Mouse (Mus musculus): ENCODE data around the gene Gpr89. TPM values are rescaled to one million over a fixed set of nuclear protein-coding genes. Genes with fewer than 3 reads are reported as not detected.

The Gpr89 gene
- polyA plus RNA-seq, 1 experiment: 33.6 TPM

DNA sequence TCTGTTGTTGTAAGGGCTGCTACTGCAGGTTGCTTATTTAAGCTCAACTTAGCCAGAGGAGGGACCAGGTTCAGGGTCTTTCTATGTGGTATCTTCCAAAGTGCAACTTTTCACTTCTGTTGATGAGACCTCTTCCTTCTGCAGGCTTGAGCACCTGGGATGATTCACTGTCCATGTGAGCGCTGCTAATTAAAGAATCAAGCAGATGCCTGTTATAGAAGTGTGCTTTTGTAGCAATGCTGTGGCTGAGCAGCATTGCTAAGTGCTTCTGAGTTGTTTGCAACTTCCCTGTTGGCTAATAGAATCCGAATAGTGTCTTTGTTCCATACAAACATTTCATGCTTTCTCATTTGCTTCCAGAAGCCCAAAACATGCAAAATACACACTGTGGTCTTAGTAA, 34.9 kb downstream of the Gpr89 start:
- peaks cover 9% of the 10 kb centered on the region; the same call in 1 of the 2 replicates for H3K36me3 ChIP-seq (ENCODE audit: control insufficient read depth, insufficient read depth, low read length)

DNA sequence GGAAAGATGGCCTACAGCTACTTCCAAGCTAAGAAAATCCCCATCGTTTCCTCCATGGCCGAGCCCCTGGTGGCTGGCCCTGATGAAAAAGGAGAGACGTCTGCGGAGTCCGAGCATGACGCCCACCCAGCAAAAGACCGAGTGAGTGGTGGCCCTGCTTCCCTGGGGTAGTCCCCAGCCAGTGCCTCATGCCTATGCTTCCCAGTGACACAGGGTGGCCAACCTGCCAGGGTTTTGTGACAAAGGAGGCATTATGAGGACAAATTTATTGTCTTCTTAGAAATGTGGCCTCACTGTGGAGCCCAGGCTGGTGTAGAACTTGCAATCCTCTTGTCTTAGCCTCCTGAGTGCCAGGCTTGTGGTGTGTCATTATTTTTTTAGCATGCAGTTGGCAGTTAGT, 36.1 kb downstream of the Gpr89 start:
- no peak for DNase-seq

More for the DNA sequence above, 34.9 kb downstream of the Gpr89 start:
- TF ChIP-seq CTCF (conservative IDR thresholded peaks at IDR 0.05; ENCODE audit: insufficient read depth, insufficient read length, low read depth, low read length) (no peak), POLR2A (IDR thresholded peaks at IDR 0.05; ENCODE audit: low read depth, low read length) (no peak)
- no peak overlapping the region for H3K27ac ChIP-seq (ENCODE audit: insufficient read depth, low read depth, low read length)
- H3K4me3 ChIP-seq (ENCODE audit: insufficient read depth, low read depth, low read length): no peak overlapping the region
- no peaks in the 10 kb centered on the region for H3K27me3 ChIP-seq (replicated peaks; ENCODE audit: control insufficient read depth, insufficient read depth, low read length)
- no peaks in the 10 kb centered on the region; the same call in 1 of the 2 replicates for H3K4me1 ChIP-seq (ENCODE audit: control insufficient read depth, insufficient read depth, low read length)
- WGBS: 94% methylated on average over 2 of the region's 2 CpGs
- no peak for DNase-seq

DNA sequence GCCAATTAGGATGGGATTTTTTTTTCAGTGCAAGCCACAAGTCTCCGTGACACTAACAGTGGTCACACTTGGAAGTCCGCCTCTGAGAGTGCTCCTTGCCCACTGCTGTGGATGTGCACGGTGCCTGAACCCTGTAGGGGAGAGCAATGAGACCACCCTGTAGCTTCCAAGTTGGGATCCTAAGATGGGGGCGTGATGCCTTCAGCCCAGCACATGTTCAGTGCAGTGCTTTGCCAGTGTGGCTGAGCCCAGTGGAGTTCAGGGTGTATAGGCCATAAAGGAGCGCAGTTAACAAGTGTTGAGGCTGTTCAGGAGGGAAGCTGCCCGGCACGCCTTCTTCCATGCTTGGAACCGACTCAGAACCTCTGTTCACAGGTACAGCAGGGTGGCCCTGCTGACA, 36.6 kb downstream of the Gpr89 start:
- WGBS: 85% methylated on average over 8 of the region's 8 CpGs
- Histone ChIP-seq H3K36me3 (ENCODE audit: control insufficient read depth, insufficient read depth, low read length) (peaks cover 9% of the 10 kb centered on the region; the same call in 1 of the 2 replicates), H3K4me1 (ENCODE audit: control insufficient read depth, insufficient read depth, low read length) (no peaks in the 10 kb centered on the region), H3K27me3 (replicated peaks; ENCODE audit: control insufficient read depth, insufficient read depth, low read length) (no peaks in the 10 kb centered on the region), H3K27ac (ENCODE audit: insufficient read depth, low read depth, low read length) (no peak overlapping the region), H3K4me3 (ENCODE audit: insufficient read depth, low read depth, low read length) (no peak overlapping the region)
- TF ChIP-seq CTCF (conservative IDR thresholded peaks at IDR 0.05; ENCODE audit: insufficient read depth, insufficient read length, low read depth, low read length) (no peak), POLR2A (IDR thresholded peaks at IDR 0.05; ENCODE audit: low read depth, low read length) (no peak)
- no peak for DNase-seq

More for the DNA sequence above, 36.1 kb downstream of the Gpr89 start:
- TF ChIP-seq POLR2A (IDR thresholded peaks at IDR 0.05; ENCODE audit: low read depth, low read length): no peak
- TF ChIP-seq CTCF (conservative IDR thresholded peaks at IDR 0.05; ENCODE audit: insufficient read depth, insufficient read length, low read depth, low read length): no peak
- H3K36me3 ChIP-seq (ENCODE audit: control insufficient read depth, insufficient read depth, low read length): peaks cover 9% of the 10 kb centered on the region; the same call in 1 of the 2 replicates
- no peak overlapping the region for H3K27ac ChIP-seq (ENCODE audit: insufficient read depth, low read depth, low read length)
- no peaks in the 10 kb centered on the region for H3K4me1 ChIP-seq (ENCODE audit: control insufficient read depth, insufficient read depth, low read length)
- 90% methylated on average over 7 of the region's 7 CpGs for WGBS
- H3K4me3 ChIP-seq (ENCODE audit: insufficient read depth, low read depth, low read length): no peak overlapping the region
- no peaks in the 10 kb centered on the region for H3K27me3 ChIP-seq (replicated peaks; ENCODE audit: control insufficient read depth, insufficient read depth, low read length)

DNA sequence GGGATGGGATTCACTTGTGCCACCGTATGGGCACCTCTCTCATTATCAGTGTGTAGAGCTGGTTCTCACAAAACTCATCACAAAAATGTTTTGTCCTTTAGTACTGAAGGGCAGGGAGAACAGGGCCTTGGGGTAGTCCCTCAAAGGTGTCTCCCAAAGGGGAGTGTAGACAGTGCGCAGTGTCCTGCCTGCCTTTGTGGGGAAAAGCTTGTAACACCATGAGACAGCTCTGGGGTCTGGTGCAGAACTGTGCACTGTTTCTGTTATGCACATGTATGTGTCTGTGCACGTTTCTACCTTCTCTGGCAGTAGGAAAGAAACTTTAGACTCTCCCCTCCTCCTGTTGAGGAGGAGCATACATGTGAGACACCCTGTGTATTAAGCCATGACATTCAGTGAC, 37.3 kb downstream of the Gpr89 start:
- TF ChIP-seq CTCF (conservative IDR thresholded peaks at IDR 0.05; ENCODE audit: insufficient read depth, insufficient read length, low read depth, low read length) (no peak), POLR2A (IDR thresholded peaks at IDR 0.05; ENCODE audit: low read depth, low read length) (no peak)
- no peak for DNase-seq
- no peak overlapping the region for H3K27ac ChIP-seq (ENCODE audit: insufficient read depth, low read depth, low read length)
- no peaks in the 10 kb centered on the region for H3K4me1 ChIP-seq (ENCODE audit: control insufficient read depth, insufficient read depth, low read length)
- no peak overlapping the region for H3K4me3 ChIP-seq (ENCODE audit: insufficient read depth, low read depth, low read length)
- whole genome bisulfite sequencing: 78% methylated on average over 3 of the region's 3 CpGs
- no peaks in the 10 kb centered on the region for H3K27me3 ChIP-seq (replicated peaks; ENCODE audit: control insufficient read depth, insufficient read depth, low read length)
- peaks cover 6% of the 10 kb centered on the region; the same call in 1 of the 2 replicates for H3K36me3 ChIP-seq (ENCODE audit: control insufficient read depth, insufficient read depth, low read length)

DNA sequence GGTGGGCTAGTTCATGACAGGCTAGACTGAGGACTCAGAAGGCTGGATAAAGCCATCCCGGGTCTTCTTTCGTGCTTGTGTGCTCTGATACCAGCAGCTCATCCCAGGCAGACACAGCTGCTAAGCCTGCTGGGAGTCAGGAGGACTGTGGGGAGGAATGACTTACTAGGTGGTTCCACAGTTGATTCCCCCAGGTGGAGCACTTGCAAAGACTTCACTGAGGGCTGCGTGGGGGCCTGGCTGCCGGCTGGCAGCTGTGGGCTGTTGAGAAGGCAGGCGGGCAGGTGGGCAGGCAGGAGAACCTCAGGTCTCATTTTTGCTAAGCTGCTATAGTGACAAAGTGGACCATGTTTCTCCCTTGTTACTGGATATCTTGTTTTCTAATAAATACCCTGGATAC, 44.6 kb downstream of the Gpr89 start:
- Histone ChIP-seq H3K27me3 (replicated peaks; ENCODE audit: control insufficient read depth, insufficient read depth, low read length) (no peaks in the 10 kb centered on the region), H3K36me3 (ENCODE audit: control insufficient read depth, insufficient read depth, low read length) (peaks cover 7% of the 10 kb centered on the region; the same call in 1 of the 2 replicates), H3K4me3 (ENCODE audit: insufficient read depth, low read depth, low read length) (no peak overlapping the region), H3K27ac (ENCODE audit: insufficient read depth, low read depth, low read length) (no peak overlapping the region), H3K4me1 (ENCODE audit: control insufficient read depth, insufficient read depth, low read length) (no peaks in the 10 kb centered on the region)
- DNase-seq: no peak
- TF ChIP-seq POLR2A (IDR thresholded peaks at IDR 0.05; ENCODE audit: low read depth, low read length): no peak
- TF ChIP-seq CTCF (conservative IDR thresholded peaks at IDR 0.05; ENCODE audit: insufficient read depth, insufficient read length, low read depth, low read length): no peak
- WGBS: 90% methylated on average over 5 of the region's 5 CpGs

DNA sequence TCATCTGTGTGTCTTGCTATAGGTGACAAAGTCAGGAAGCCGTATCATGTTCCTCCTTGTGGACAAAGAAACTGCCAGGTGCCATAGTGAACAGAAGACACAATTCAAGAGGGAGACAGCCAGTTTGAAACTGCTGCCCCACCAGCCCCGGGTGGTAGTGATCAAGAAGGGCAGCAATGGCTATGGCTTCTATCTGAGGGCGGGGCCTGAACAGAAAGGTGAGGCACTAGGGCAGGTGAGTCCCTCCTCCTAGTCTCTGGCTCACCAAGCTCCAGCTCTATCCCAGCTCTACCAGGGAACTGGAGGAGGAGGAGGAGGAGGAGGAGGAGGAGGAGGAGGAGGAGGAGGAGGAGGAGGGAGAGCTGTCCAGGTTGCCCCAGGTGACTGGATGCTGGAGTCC, 49.3 kb downstream of the Gpr89 start:
- no peak for TF ChIP-seq CTCF (conservative IDR thresholded peaks at IDR 0.05; ENCODE audit: insufficient read depth, insufficient read length, low read depth, low read length)
- TF ChIP-seq POLR2A (IDR thresholded peaks at IDR 0.05; ENCODE audit: low read depth, low read length): no peak
- DNase-seq: no peak
- WGBS: 76% methylated on average over 3 of the region's 3 CpGs

DNA sequence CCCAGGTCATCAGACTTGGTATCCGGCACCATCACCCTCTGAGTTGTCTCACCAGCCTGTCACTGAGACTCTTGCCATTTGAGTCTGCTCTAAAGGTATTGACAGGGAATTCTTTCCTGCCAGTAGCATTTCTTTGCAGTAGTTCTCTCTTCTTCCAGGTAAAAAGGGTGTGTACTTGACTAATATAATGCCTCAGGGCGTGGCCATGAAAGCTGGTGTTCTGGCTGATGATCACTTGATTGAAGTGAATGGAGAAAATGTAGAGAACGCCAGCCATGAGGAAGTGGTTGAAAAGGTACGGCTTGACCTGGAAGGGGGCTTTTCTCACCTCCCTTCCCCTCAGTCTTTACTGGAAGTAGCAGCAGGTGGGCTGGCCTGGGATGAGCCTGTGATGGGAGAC, 50.8 kb downstream of the Gpr89 start:
- Histone ChIP-seq H3K36me3 (ENCODE audit: control insufficient read depth, insufficient read depth, low read length) (peaks cover 7% of the 10 kb centered on the region), H3K27ac (ENCODE audit: insufficient read depth, low read depth, low read length) (no peak overlapping the region)
- 76% methylated on average over 4 of the region's 4 CpGs for WGBS

More for the DNA sequence above, 49.3 kb downstream of the Gpr89 start:
- no peak overlapping the region for H3K4me3 ChIP-seq (ENCODE audit: insufficient read depth, low read depth, low read length)
- H3K27ac ChIP-seq (ENCODE audit: insufficient read depth, low read depth, low read length): no peak overlapping the region
- H3K4me1 ChIP-seq (ENCODE audit: control insufficient read depth, insufficient read depth, low read length): no peaks in the 10 kb centered on the region
- no peaks in the 10 kb centered on the region for H3K27me3 ChIP-seq (replicated peaks; ENCODE audit: control insufficient read depth, insufficient read depth, low read length)
- H3K36me3 ChIP-seq (ENCODE audit: control insufficient read depth, insufficient read depth, low read length): peaks cover 7% of the 10 kb centered on the region

More for the DNA sequence above, 50.8 kb downstream of the Gpr89 start:
- Histone ChIP-seq H3K27me3 (replicated peaks; ENCODE audit: control insufficient read depth, insufficient read depth, low read length) (no peaks in the 10 kb centered on the region), H3K4me1 (ENCODE audit: control insufficient read depth, insufficient read depth, low read length) (no peaks in the 10 kb centered on the region; the same call in 1 of the 2 replicates), H3K4me3 (ENCODE audit: insufficient read depth, low read depth, low read length) (no peak overlapping the region)
- DNase-seq: no peak
- TF ChIP-seq CTCF (conservative IDR thresholded peaks at IDR 0.05; ENCODE audit: insufficient read depth, insufficient read length, low read depth, low read length) (no peak), POLR2A (IDR thresholded peaks at IDR 0.05; ENCODE audit: low read depth, low read length) (no peak)
